Mouse (Mus musculus) spleen, postnatal 14 days (tissue): ENCODE data around the gene Cd28.

ENCODE experiments used
- DNase-seq, 2 experiments: peaks; one replicate each; pipeline ENCODE4 v3.0.0; 2021 to 2022; ENCODE audit warnings: low spot score in 2 of 2

Gene Cd28

GRCm38 (mm10) chr1:60716567-60716966 is at the start of gene Cd28:
TSS of gene Cd28 (plus strand) at chr1:60716800.
- no peak for DNase-seq

DNA sequence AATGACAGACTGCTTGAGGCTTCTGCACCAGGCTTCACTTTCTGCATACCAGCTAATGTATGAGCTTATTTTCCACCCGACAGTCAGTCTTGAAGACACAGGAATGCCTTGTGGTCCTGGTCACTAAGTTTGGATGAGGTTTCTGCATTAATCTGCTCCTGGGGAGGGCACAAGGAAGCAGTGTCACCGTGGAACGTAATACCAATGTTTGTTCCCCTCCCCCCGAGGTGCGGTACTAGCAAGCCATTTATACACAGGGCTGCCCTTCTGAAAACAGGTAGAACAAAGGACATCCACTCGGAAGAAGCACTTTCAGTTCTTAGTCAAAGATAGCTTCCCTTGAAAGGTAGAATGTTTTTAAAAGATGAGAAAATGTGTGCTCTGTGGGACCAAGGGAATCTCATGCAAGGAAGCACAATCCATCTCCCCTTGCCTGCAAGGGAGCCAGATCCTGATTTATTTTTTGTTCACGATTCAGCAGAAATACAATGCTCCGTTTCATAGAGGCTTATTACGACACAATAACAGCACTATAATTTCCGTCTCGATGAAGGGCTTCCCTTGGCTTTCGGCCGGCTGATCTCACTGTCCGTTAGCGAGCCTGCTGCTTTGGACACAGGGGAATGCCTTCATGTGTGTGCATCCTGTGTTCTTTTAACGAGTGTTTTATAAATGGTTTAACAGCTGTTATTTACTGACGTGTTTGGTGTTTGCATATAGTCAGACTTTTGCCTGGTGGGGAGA is 48.6 kb upstream of the Cd28 start:
- DNase-seq: no peak

DNA sequence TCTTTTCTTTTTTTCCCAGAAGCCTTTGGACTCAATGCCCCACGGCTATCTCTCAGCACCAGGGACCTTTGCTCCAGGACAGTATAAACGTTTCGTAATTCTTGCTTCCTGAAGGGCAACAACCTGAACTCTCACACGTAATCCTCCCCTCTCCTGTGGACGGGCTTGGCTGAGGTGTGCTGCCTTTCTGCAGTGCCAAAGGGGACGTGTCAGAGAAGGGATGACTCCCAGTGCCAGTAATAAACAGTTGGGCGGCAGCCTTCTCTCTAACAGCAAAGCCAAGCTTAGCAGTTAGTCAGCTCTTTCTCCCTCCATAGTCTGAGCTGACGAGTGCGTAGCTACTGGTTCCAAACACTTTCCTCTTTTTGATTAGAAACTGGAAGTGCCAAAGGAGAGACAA is 47.6 kb upstream of the Cd28 start:
- DNase-seq: no peak

DNA sequence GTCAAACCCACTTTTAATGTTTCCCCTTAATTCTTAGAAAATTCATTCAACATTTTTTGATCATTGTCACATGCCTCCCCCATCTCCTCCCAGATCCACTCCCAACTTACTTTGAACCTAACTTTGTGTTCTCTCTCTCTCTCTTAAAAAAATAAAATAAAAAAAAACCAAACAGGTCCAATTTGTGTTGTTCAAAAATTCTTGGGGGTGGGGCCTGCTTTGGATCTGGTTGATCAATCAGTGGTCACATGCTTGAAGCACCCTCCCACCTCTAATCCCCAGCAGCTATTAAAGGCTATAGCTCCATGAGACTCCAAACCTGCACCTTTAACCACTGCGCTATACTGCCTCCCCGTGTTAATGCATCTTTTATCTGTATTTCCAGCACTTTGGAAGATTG is 46.9 kb upstream of the Cd28 start:
- DNase-seq: no peak

GRCm38 (mm10) chr1:60670172-60670571 is 46.4 kb upstream of the Cd28 start:
- no peak for DNase-seq

GRCm38 (mm10) chr1:60683766-60684165 is 32.8 kb upstream of the Cd28 start:
- DNase-seq: no peak

DNA sequence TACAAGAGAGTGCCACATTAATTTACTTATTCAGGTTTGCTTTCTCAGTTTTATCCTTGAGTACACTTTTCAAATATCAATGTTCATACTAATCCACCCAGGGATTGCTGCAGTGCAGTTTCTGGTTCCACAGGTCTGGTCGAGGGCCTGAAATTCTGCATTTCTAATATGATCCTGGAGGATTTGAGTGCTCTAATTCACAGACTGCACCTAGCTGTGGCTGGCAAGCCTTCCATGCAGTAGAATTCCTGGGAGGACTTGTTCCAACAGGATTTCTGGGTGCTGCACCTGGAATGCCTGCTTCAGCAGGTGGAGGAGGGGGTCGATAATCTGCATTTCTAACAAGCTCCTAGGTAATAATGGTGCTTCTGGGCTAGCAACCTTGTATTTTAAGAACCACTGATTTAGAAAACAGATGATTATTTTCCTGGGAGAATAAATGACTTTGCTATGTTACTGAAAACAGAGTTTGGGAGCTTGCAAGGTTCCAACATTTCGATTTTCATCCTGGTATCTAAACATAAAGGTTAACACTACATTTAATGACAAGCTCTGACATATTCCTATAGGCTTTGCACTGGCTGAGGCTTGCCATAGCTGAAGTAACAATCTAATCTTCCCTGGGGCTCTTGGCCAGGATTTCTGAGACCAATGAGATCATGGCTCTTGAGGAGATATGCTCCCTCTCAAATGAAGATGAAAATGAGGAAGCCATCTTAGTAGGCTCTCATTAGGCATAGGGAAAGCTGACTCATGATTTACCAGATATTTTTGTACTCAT is 20.3 kb upstream of the Cd28 start:
- DNase-seq: no peak

- DNase-seq: no peak
Observed at GRCm38 (mm10) chr1:60702641-60703040, 14.0 kb upstream of the Cd28 start.

- no peak for DNase-seq
Observed at GRCm38 (mm10) chr1:60713238-60713637, 3.4 kb upstream of the Cd28 start.

- DNase-seq: no peak
Observed at GRCm38 (mm10) chr1:60715651-60716196, 876 bp upstream of the Cd28 start.

GRCm38 (mm10) chr1:60718580-60718979 is 2.0 kb downstream of the Cd28 start:
- DNase-seq: no peak

- DNase-seq: no peak
Observed at GRCm38 (mm10) chr1:60723555-60723954, 7.0 kb downstream of the Cd28 start.

DNA sequence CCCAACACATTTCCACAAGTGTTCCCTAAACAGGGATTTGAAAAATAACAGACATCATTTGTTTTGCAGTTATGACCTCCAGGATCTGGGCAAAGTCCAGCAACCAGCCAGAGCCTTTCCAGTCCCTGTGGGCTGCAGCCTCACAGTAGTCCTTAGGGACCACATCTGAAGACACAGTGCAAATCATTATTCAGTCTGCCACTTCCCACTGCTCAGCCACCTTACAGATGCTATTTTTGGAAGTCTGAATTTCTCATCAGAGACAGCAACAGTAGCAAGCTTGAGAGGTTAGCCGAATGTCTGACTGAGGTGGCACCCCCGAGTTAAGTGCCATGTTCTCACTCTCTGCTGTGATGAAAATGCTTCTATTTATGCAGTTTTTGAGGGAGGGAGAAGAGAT is 15.3 kb downstream of the Cd28 start:
- no peak for DNase-seq

DNA sequence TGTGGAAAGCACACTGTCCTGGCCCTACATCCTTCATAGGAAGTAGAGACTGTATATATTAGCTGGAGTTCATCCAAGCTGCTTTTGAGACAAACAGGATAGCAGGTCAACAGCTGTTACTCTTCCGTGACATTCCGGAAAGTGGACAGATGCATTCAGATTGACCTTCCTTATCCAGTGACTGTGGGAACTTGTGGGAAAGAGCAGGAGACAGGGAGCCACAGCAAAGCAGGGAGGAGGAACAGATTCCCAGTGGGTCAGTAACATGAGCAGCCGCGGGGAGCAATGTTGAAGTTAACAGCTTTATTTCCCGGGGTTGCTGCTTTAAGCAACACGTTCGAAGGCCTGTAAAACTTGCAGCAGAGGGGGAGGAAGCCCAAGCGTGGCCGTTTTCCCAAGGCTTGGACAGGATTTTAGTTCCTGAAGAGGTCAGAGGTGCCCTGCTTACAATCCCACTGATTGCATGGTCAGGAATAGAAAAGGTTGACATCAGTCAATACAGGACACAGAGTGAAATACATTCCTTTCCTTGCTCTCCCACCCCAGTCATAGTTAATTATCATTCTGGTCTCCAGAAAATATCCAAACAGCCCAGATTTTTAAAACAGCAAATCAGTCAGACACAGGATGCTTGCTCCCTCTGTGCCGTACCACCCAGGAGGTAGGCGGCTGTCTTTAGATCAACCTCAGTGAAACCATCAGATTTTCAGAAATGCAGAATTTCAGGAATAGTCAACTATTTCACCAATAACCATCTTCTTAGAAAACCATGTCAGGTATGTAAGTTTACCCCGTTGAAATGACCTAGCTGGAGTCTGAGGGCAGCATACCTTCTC is 18.7 kb downstream of the Cd28 start:
- no peak for DNase-seq

DNA sequence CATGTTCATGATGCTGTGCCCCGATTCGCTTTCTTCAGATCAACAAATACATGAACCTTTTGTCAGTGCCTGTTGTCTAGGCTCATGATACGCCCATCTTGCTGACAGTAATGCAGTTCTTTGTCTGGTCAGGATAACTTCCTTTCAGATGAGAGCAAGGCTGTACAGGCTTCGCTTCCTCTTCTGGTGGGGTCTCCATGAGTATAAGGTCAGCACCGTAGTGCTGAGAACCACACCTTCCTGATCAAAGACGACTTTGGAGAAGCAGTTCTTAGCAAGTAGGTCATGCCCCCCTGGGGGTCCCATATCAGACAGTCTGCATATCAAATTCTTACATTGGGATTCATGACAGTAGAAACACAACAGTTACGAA is 19.3 kb downstream of the Cd28 start:
- DNase-seq: no peak

GRCm38 (mm10) chr1:60744266-60744665 is 27.7 kb downstream of the Cd28 start:
- no peak for DNase-seq

- DNase-seq: no peak
Observed at GRCm38 (mm10) chr1:60745664-60746063, 29.1 kb downstream of the Cd28 start.

DNA sequence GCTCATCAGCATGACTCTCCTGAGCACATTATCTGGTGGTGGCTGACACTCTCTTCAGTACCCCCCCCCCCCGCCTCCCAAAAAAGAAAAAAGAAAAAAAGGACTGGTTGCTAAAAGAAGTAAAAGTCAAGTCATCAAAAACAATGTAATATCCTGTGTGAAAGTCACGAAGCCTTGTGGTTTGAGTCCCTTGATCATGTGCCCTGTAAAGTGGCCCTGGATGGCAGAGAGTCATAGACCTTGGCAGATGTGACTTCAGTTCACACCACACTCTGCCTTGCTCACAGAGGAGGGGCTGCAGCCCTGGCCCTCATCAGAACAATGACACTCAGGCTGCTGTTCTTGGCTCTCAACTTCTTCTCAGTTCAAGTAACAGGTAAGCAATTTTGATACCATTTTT is 29.6 kb downstream of the Cd28 start:
- no peak for DNase-seq

DNA sequence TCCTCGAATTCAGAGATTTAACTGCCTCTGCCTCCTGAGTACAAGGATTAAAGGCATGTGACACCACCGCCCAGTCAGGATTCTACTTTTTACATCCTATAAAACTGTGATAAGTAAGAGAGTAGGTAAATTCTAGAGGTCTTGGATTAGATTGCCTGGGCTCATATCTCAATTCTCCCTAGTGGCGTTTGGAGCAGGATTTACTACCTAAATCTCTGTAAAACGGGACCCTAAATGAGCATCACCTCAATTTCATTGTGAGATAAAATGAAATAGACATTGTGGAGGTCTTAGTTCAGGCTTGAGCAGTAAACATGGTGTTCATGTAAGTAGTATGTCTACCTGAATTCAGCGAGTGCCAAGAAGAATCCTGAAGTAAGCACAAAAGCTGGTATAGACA is 30.3 kb downstream of the Cd28 start:
- no peak for DNase-seq

- no peak for DNase-seq
Observed at GRCm38 (mm10) chr1:60748286-60748685, 31.7 kb downstream of the Cd28 start.

GRCm38 (mm10) chr1:60748936-60749335 is 32.3 kb downstream of the Cd28 start:
- no peak for DNase-seq

DNA sequence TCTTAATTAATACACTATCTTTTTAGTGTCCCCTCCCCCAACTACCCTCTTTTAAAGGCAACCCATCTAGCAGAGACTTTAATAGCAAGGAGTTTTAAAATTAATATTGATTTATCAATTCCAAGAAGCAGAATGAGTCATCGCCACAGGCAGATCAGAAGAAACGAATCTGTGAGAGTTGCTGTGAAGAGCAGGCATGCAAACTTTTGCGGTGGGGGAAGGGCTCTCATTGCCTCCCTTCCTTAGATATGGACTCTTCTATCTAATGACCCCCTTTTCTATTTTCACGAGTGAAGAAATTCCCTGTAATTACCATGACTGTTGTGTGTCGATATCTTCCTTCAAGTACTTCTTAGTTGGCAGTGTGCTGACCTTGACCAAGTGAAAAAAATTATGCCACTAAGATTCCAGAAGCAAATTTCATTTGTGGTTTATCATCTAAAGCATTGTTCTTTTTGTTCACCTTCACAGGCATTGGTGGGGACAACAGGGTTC is 32.8 kb downstream of the Cd28 start:
- DNase-seq: no peak
